Mouse (Mus musculus) central nervous system, embryonic 11.5 days (tissue): ENCODE measurements around the gene 2310034C09Rik. TPM values are rescaled to one million over a fixed set of nuclear protein-coding genes. Genes with fewer than 3 reads are reported as not detected.

Source experiments
- polyA plus RNA-seq: library from polyadenylated mRNA; depleted of rRNA; stranded (reverse); fragments of >200 nt; gene quantifications from 2 replicates; pipeline ENCODE4 v1.2.3, GENCODE M21; 2012; rRNA removed

The 2310034C09Rik gene
- not detected in 2 replicates for polyA plus RNA-seq

GRCm38 (mm10) chr16:88758547-88758946, at the start of gene 2310034C09Rik:
Gene 2310034C09Rik (plus strand): TSS chr16:88758847.

GRCm38 (mm10) chr16:88728812-88729275, 29.8 kb upstream of the 2310034C09Rik start, which contains the start of gene Krtap13-1:
Gene Krtap13-1 (plus strand): TSS chr16:88728862.

GRCm38 (mm10) chr16:88751535-88751934, 7.1 kb upstream of the 2310034C09Rik start, which contains the start of gene Krtap13:
Gene Krtap13 (minus strand): TSS chr16:88751635.

GRCm38 (mm10) chr16:88774106-88774505, 15.5 kb downstream of the 2310034C09Rik start, which contains the start of gene 2310057N15Rik:
Gene 2310057N15Rik (minus strand): TSS chr16:88774206.

GRCm38 (mm10) chr16:88777596-88777995, 18.9 kb downstream of the 2310034C09Rik start, which contains the start of gene Gm5965:
Gene Gm5965 (plus strand): TSS chr16:88777896.

Other genes starting within 250 kb of the 2310034C09Rik start
- 0.12 and 0.83 TPM in 2 replicates for gene Cldn8, start 195.7 kb upstream of the 2310034C09Rik start, polyA plus RNA-seq
- gene Krtap24-1, start 146.6 kb upstream of the 2310034C09Rik start, polyA plus RNA-seq, result not detected in 2 replicates
- gene 2310079G19Rik, start 131.2 kb upstream of the 2310034C09Rik start, polyA plus RNA-seq, result not detected in 2 replicates
- not detected in 2 replicates for gene Krtap26-1, start 111.1 kb upstream of the 2310034C09Rik start, polyA plus RNA-seq
- not detected in 2 replicates for gene Krtap27-1, start 87.2 kb upstream of the 2310034C09Rik start, polyA plus RNA-seq
- gene 2310061N02Rik, start 50.9 kb upstream of the 2310034C09Rik start, polyA plus RNA-seq, result not detected in 2 replicates
- not detected in 2 replicates for gene Krtap13-1, start 30.0 kb upstream of the 2310034C09Rik start, polyA plus RNA-seq
- not detected in 2 replicates for gene Krtap13, start 7.2 kb upstream of the 2310034C09Rik start, polyA plus RNA-seq
- gene 2310057N15Rik, start 15.4 kb downstream of the 2310034C09Rik start, polyA plus RNA-seq, result not detected in 2 replicates
- gene Gm5965, start 19.0 kb downstream of the 2310034C09Rik start, polyA plus RNA-seq, result not detected in 2 replicates
- gene Gm20741, start 53.4 kb downstream of the 2310034C09Rik start, polyA plus RNA-seq, result not detected in 2 replicates
- not detected in 2 replicates for gene Krtap15, start 61.4 kb downstream of the 2310034C09Rik start, polyA plus RNA-seq
- gene Krtap14, start 67.3 kb downstream of the 2310034C09Rik start, polyA plus RNA-seq, result not detected in 2 replicates
- not detected in 2 replicates for gene Krtap19-1, start 110.6 kb downstream of the 2310034C09Rik start, polyA plus RNA-seq
- not detected in 2 replicates for gene Krtap19-2, start 115.4 kb downstream of the 2310034C09Rik start, polyA plus RNA-seq
- gene Krtap19-3, start 119.2 kb downstream of the 2310034C09Rik start, polyA plus RNA-seq, result not detected in 2 replicates
- gene Krtap19-4, start 126.2 kb downstream of the 2310034C09Rik start, polyA plus RNA-seq, result not detected in 2 replicates
- gene Krtap19-5, start 137.6 kb downstream of the 2310034C09Rik start, polyA plus RNA-seq, result not detected in 2 replicates
- gene Krtap19-9b, start 173.4 kb downstream of the 2310034C09Rik start, polyA plus RNA-seq, result not detected in 2 replicates
- gene Krtap16-3, start 204.0 kb downstream of the 2310034C09Rik start, polyA plus RNA-seq, result not detected in 2 replicates